Mouse (Mus musculus) myocyte (in vitro differentiated cells): ENCODE results near the gene Faap24. TPM values are rescaled to one million over a fixed set of nuclear protein-coding genes. Genes with fewer than 3 reads are reported as not detected.

Source experiments
- H3K27me3 ChIP-seq: one replicate; pipeline ENCODE4 v1.6.1; 2011; ENCODE audit not compliant: control insufficient read depth, insufficient read depth, insufficient read length
- H3K36me3 ChIP-seq: one replicate; pipeline ENCODE4 v1.6.1; 2011; ENCODE audit not compliant: control insufficient read depth, insufficient read depth
- H3K4me2 ChIP-seq: one replicate; pipeline ENCODE4 v1.6.1; 2011; ENCODE audit warnings: low read depth, control low read depth
- H3K4me3 ChIP-seq: one replicate; pipeline ENCODE4 v1.5.1; 2011; ENCODE audit warnings: mild to moderate bottlenecking, control low read depth, moderate library complexity
- H3K79me2 ChIP-seq: one replicate; pipeline ENCODE4 v1.6.1; 2011; ENCODE audit not compliant: control insufficient read depth, insufficient read depth
- H3ac ChIP-seq: one replicate; pipeline ENCODE4 v1.6.1; 2011; ENCODE audit not compliant: control insufficient read depth, insufficient read length
- CEBPB ChIP-seq: IDR thresholded peaks from 2 replicates; pipeline ENCODE4 v1.6.1; 2011; ENCODE audit warnings: mild to moderate bottlenecking, moderate library complexity; ENCODE audit not compliant: poor library complexity, insufficient read depth, severe bottlenecking
- E2F4 ChIP-seq: IDR thresholded peaks from one replicate; pipeline ENCODE4 v1.6.1; 2011; ENCODE audit warnings: mild to moderate bottlenecking, control low read depth, moderate library complexity; ENCODE audit not compliant: insufficient read depth
- MAX ChIP-seq: IDR thresholded peaks from one replicate; pipeline ENCODE4 v1.6.1; 2011; ENCODE audit warnings: low read depth, mild to moderate bottlenecking, control low read depth
- MYOD1 ChIP-seq, 3 experiments: IDR thresholded peaks; one replicate each; pipeline ENCODE4 v1.6.1; 2011; ENCODE audit warnings: control low read depth in 2 of 3, low read depth in 2 of 3, mild to moderate bottlenecking in 2 of 3, moderate library complexity in 1 of 3; ENCODE audit not compliant: insufficient read length in 2 of 3, control insufficient read depth in 1 of 3
- MYOG ChIP-seq, 3 experiments: IDR thresholded peaks; one replicate each; pipeline ENCODE4 v1.6.1; 2011; ENCODE audit warnings: control low read depth in 2 of 3, low read depth in 2 of 3, mild to moderate bottlenecking in 2 of 3; ENCODE audit not compliant: insufficient read length in 2 of 3, control insufficient read depth in 1 of 3, insufficient read depth in 1 of 3
- POLR2A ChIP-seq: IDR thresholded peaks from one replicate; pipeline ENCODE4 v1.6.1; 2011; ENCODE audit warnings: low read depth, mild to moderate bottlenecking, control low read depth, moderate library complexity; ENCODE audit not compliant: insufficient read length
- POLR2AphosphoS2 ChIP-seq: IDR thresholded peaks from one replicate; pipeline ENCODE4 v1.6.1; 2011; ENCODE audit warnings: low read depth, control low read depth; ENCODE audit not compliant: insufficient read length
- REST ChIP-seq: IDR thresholded peaks from one replicate; pipeline ENCODE4 v1.6.1; 2011; ENCODE audit warnings: mild to moderate bottlenecking, control low read depth, moderate library complexity; ENCODE audit not compliant: insufficient read depth, insufficient read length
- SRF ChIP-seq: IDR thresholded peaks from one replicate; pipeline ENCODE4 v1.6.1; 2011; ENCODE audit warnings: low read depth; ENCODE audit not compliant: control insufficient read depth, insufficient read length
- TCF12 ChIP-seq: IDR thresholded peaks from one replicate; pipeline ENCODE4 v1.6.1; 2011; ENCODE audit warnings: mild to moderate bottlenecking, control low read depth; ENCODE audit not compliant: poor library complexity, insufficient read depth, severe bottlenecking
- TCF3 ChIP-seq: IDR thresholded peaks from one replicate; pipeline ENCODE4 v1.6.1; 2011; ENCODE audit warnings: low read depth, control low read depth; ENCODE audit not compliant: insufficient read length
- USF1 ChIP-seq: IDR thresholded peaks from one replicate; pipeline ENCODE4 v1.6.1; 2011; ENCODE audit warnings: low read depth, mild to moderate bottlenecking, control low read depth, moderate library complexity
- polyA plus RNA-seq: library from polyadenylated mRNA; unstranded; fragments of >200 nt; fragmentation: generic; extraction: Trizol; gene quantifications from one replicate; pipeline ENCODE4 v1.2.1, GENCODE M21; 2012; ENCODE audit warnings: missing spikeins

Faap24 gene
- polyA plus RNA-seq, 1 experiment = 6.8 TPM

GRCm38 (mm10) chr7:35415801-35416653 is 19.4 kb upstream of the Faap24 start:
- no peak overlapping the region for H3ac ChIP-seq
- TF ChIP-seq TCF3 (no peak), USF1 (no peak)
- H3K79me2 ChIP-seq = no peaks in the 10 kb centered on the region
- H3K36me3 ChIP-seq = peaks cover 8% of the 10 kb centered on the region
- no peak overlapping the region for H3K4me3 ChIP-seq
- H3K4me2 ChIP-seq = no peak overlapping the region
- H3K27me3 ChIP-seq = no peaks in the 10 kb centered on the region

- no peak overlapping the region for H3K4me3 ChIP-seq
- TF ChIP-seq SRF = no peak
- TF ChIP-seq MYOG (IDR thresholded peaks at IDR 0.05; ENCODE audit: control insufficient read depth in 1 of 3, insufficient read depth in 1 of 3, insufficient read length in 2 of 3, low read depth in 2 of 3) = no peak
- TF ChIP-seq POLR2A = no peak
- no peak for TF ChIP-seq TCF3
- no peak for TF ChIP-seq CEBPB
- TF ChIP-seq E2F4 = no peak
- no peak for TF ChIP-seq TCF12
- no peak for TF ChIP-seq REST
- TF ChIP-seq USF1 = no peak
- no peak for TF ChIP-seq MYOD1 (IDR thresholded peaks at IDR 0.05; ENCODE audit: control insufficient read depth in 1 of 3, insufficient read length in 2 of 3, low read depth in 2 of 3)
- TF ChIP-seq MAX = no peak
- TF ChIP-seq POLR2AphosphoS2 = no peak
- no peaks in the 10 kb centered on the region for H3K27me3 ChIP-seq
- no peak overlapping the region for H3K4me2 ChIP-seq
- H3K36me3 ChIP-seq = peaks cover 11% of the 10 kb centered on the region
- H3K79me2 ChIP-seq = no peaks in the 10 kb centered on the region
- no peak overlapping the region for H3ac ChIP-seq
Measured at GRCm38 (mm10) chr7:35415226-35415625, 18.6 kb upstream of the Faap24 start.

DNA sequence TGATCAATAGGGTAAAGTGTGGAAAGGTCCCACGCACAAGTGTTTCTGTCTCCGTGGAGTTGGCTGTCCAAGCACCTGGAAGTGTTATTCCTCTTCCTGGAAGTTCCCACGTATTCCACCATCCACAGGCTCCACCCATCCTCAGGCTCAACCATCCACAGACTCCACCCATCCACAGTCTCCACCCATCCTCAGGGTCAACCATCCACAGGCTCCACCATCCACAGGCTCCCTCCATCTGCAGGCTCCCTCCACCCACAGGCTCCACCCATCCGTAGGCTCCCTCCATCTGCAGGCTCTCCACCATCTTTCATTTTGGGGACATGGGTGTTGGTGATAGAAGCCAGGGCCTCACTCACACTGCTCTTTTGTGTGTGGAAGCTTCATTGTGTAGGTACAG is 4.5 kb upstream of the Faap24 start:
- Histone ChIP-seq H3K4me3 (no peak overlapping the region), H3K36me3 (peaks cover 11% of the 10 kb centered on the region), H3K4me2 (no peak overlapping the region), H3ac (no peak overlapping the region), H3K79me2 (peaks cover 5% of the 10 kb centered on the region), H3K27me3 (no peaks in the 10 kb centered on the region)
- no peak for TF ChIP-seq MAX
- no peak for TF ChIP-seq MYOG (IDR thresholded peaks at IDR 0.05; ENCODE audit: control insufficient read depth in 1 of 3, insufficient read depth in 1 of 3, insufficient read length in 2 of 3, low read depth in 2 of 3)

GRCm38 (mm10) chr7:35395734-35396456 is 741 bp downstream of the Faap24 start:
- Histone ChIP-seq H3K27me3 (no peaks in the 10 kb centered on the region), H3K79me2 (peaks cover 5% of the 10 kb centered on the region), H3ac (no peak overlapping the region), H3K4me2 (peak overlapping the region; percentile 97), H3K4me3 (peak overlapping the region; percentile 68), H3K36me3 (no peaks in the 10 kb centered on the region)
- TF ChIP-seq MAX = no peak
- TF ChIP-seq MYOG (IDR thresholded peaks at IDR 0.05; ENCODE audit: control insufficient read depth in 1 of 3, insufficient read depth in 1 of 3, insufficient read length in 2 of 3, low read depth in 2 of 3) = no peak
- TF ChIP-seq POLR2AphosphoS2 = no peak
- TF ChIP-seq SRF = no peak
- TF ChIP-seq E2F4 = no peak

GRCm38 (mm10) chr7:35392935-35393334 is 3.7 kb downstream of the Faap24 start:
- no peak for TF ChIP-seq MYOG (IDR thresholded peaks at IDR 0.05; ENCODE audit: control insufficient read depth in 1 of 3, insufficient read depth in 1 of 3, insufficient read length in 2 of 3, low read depth in 2 of 3)
- TF ChIP-seq E2F4 = no peak
- no peak for TF ChIP-seq SRF
- TF ChIP-seq CEBPB = no peak
- TF ChIP-seq TCF12 = no peak
- no peak for TF ChIP-seq MAX
- TF ChIP-seq USF1 = no peak
- no peak for TF ChIP-seq REST
- TF ChIP-seq POLR2A = no peak
- TF ChIP-seq TCF3 = no peak

More at GRCm38 (mm10) chr7:35392935-35393334, 3.7 kb downstream of the Faap24 start:
- Histone ChIP-seq H3K27me3 (no peaks in the 10 kb centered on the region), H3ac (no peak overlapping the region), H3K36me3 (no peaks in the 10 kb centered on the region), H3K79me2 (peaks cover 5% of the 10 kb centered on the region), H3K4me3 (no peak overlapping the region), H3K4me2 (no peak overlapping the region)
